Mouse (Mus musculus): ENCODE data around the gene Myo1h. TPM values are rescaled to one million over a fixed set of nuclear protein-coding genes. Genes with fewer than 3 reads are reported as not detected.
A peak's percentile ranks its signal among the peaks of the same experiment; 100 is the strongest.

The Myo1h gene
- polyA plus RNA-seq (2015; fragmentation: Nextera tagmentation; extraction: Ambion mirVana), result 0.85 and 1.0 TPM in 2 replicates

- Histone ChIP-seq H3K4me1 (ENCODE audit: control insufficient read depth, insufficient read depth, low read depth, low read length) (peaks cover 5% of the 10 kb centered on the region), H3K27ac (ENCODE audit: low read depth, low read length) (no peak within 1 kb of the TSS), H3K27me3 (replicated peaks; ENCODE audit: control insufficient read depth, insufficient read depth, low read length) (no peaks in the 10 kb centered on the region; the same call in 1 of the 2 replicates), H3K9me3 (ENCODE audit: control insufficient read depth, low read length) (no peaks in the 10 kb centered on the region), H3K9ac (ENCODE audit: low read depth, low read length) (no peak within 1 kb of the TSS), H3K4me2 (ENCODE audit: low read length) (no peak within 1 kb of the TSS), H3K36me3 (ENCODE audit: control insufficient read depth, insufficient read depth, low read length) (no peaks in the 10 kb centered on the region), H3K4me3 (ENCODE audit: low read length) (no peak within 1 kb of the TSS)
- 50% methylated on average over 13 of the region's 13 CpGs for WGBS
- no peak for ATAC-seq
Observed at GRCm38 (mm10) chr5:114288874-114289273, at the start of gene Myo1h. Gene Myo1h, plus strand, starts transcription at chr5:114289166.

GRCm38 (mm10) chr5:114239737-114240136 lies 49.2 kb upstream of the Myo1h start:
- Histone ChIP-seq H3K9me3 (ENCODE audit: control insufficient read depth, low read length) (no peaks in the 10 kb centered on the region), H3K4me3 (ENCODE audit: low read length) (no peak overlapping the region), H3K36me3 (ENCODE audit: control insufficient read depth, insufficient read depth, low read length) (no peaks in the 10 kb centered on the region), H3K4me1 (ENCODE audit: control insufficient read depth, insufficient read depth, low read depth, low read length) (no peaks in the 10 kb centered on the region), H3K9ac (ENCODE audit: low read depth, low read length) (no peak overlapping the region), H3K27me3 (replicated peaks; ENCODE audit: control insufficient read depth, insufficient read depth, low read length) (no peaks in the 10 kb centered on the region), H3K27ac (ENCODE audit: low read depth, low read length) (no peak overlapping the region), H3K4me2 (ENCODE audit: low read length) (no peak overlapping the region)
- no peak for ATAC-seq
- WGBS, result 44% methylated on average over 14 of the region's 14 CpGs

GRCm38 (mm10) chr5:114246465-114246864 lies 42.5 kb upstream of the Myo1h start:
- Histone ChIP-seq H3K4me3 (ENCODE audit: low read length) (no peak overlapping the region), H3K27ac (ENCODE audit: low read depth, low read length) (no peak overlapping the region), H3K27me3 (replicated peaks; ENCODE audit: control insufficient read depth, insufficient read depth, low read length) (0 out of 2 replicates have a peak, but pooled peaks cover 2% of the 10 kb centered on the region), H3K4me1 (ENCODE audit: control insufficient read depth, insufficient read depth, low read depth, low read length) (peaks cover 3% of the 10 kb centered on the region), H3K9me3 (ENCODE audit: control insufficient read depth, low read length) (no peaks in the 10 kb centered on the region), H3K9ac (ENCODE audit: low read depth, low read length) (no peak overlapping the region), H3K36me3 (ENCODE audit: control insufficient read depth, insufficient read depth, low read length) (no peaks in the 10 kb centered on the region), H3K4me2 (ENCODE audit: low read length) (no peak overlapping the region)
- 81% methylated on average over 7 of the region's 7 CpGs for WGBS
- ATAC-seq, result no peak

- Histone ChIP-seq H3K4me2 (ENCODE audit: low read length) (peak overlapping the region; percentile 47), H3K36me3 (ENCODE audit: control insufficient read depth, insufficient read depth, low read length) (no peaks in the 10 kb centered on the region), H3K9me3 (ENCODE audit: control insufficient read depth, low read length) (no peaks in the 10 kb centered on the region), H3K4me3 (ENCODE audit: low read length) (no peak overlapping the region; the same call in 1 of the 2 replicates), H3K27ac (ENCODE audit: low read depth, low read length) (peak overlapping the region; percentile 12; the same call in 1 of the 2 replicates), H3K4me1 (ENCODE audit: control insufficient read depth, insufficient read depth, low read depth, low read length) (peaks cover 3% of the 10 kb centered on the region), H3K9ac (ENCODE audit: low read depth, low read length) (peak overlapping the region; percentile 48), H3K27me3 (replicated peaks; ENCODE audit: control insufficient read depth, insufficient read depth, low read length) (peaks cover 2% of the 10 kb centered on the region; the same call in 1 of the 2 replicates)
- ATAC-seq, result peak; percentile 84
- 20% methylated on average over 14 of the region's 14 CpGs for WGBS
Observed at GRCm38 (mm10) chr5:114248174-114248589, 40.8 kb upstream of the Myo1h start.

- Histone ChIP-seq H3K9me3 (ENCODE audit: control insufficient read depth, low read length) (no peaks in the 10 kb centered on the region), H3K4me3 (ENCODE audit: low read length) (no peak overlapping the region), H3K27ac (ENCODE audit: low read depth, low read length) (no peak overlapping the region), H3K4me1 (ENCODE audit: control insufficient read depth, insufficient read depth, low read depth, low read length) (no peaks in the 10 kb centered on the region), H3K9ac (ENCODE audit: low read depth, low read length) (no peak overlapping the region), H3K27me3 (replicated peaks; ENCODE audit: control insufficient read depth, insufficient read depth, low read length) (no peaks in the 10 kb centered on the region; the same call in none of the 2 replicates), H3K4me2 (ENCODE audit: low read length) (no peak overlapping the region), H3K36me3 (ENCODE audit: control insufficient read depth, insufficient read depth, low read length) (no peaks in the 10 kb centered on the region)
- WGBS, result 77% methylated on average over 10 of the region's 10 CpGs
- ATAC-seq, result no peak
Observed at GRCm38 (mm10) chr5:114259495-114259894, 29.5 kb upstream of the Myo1h start.

GRCm38 (mm10) chr5:114261494-114261893 lies 27.5 kb upstream of the Myo1h start:
- ATAC-seq, result no peak
- Histone ChIP-seq H3K4me1 (ENCODE audit: control insufficient read depth, insufficient read depth, low read depth, low read length) (no peaks in the 10 kb centered on the region), H3K9me3 (ENCODE audit: control insufficient read depth, low read length) (no peaks in the 10 kb centered on the region), H3K4me2 (ENCODE audit: low read length) (no peak overlapping the region), H3K4me3 (ENCODE audit: low read length) (no peak overlapping the region), H3K36me3 (ENCODE audit: control insufficient read depth, insufficient read depth, low read length) (no peaks in the 10 kb centered on the region), H3K9ac (ENCODE audit: low read depth, low read length) (no peak overlapping the region), H3K27ac (ENCODE audit: low read depth, low read length) (no peak overlapping the region), H3K27me3 (replicated peaks; ENCODE audit: control insufficient read depth, insufficient read depth, low read length) (no peaks in the 10 kb centered on the region; the same call in none of the 2 replicates)

- Histone ChIP-seq H3K27me3 (replicated peaks; ENCODE audit: control insufficient read depth, insufficient read depth, low read length) (peaks cover 5% of the 10 kb centered on the region), H3K9ac (ENCODE audit: low read depth, low read length) (no peak overlapping the region), H3K4me3 (ENCODE audit: low read length) (no peak overlapping the region), H3K36me3 (ENCODE audit: control insufficient read depth, insufficient read depth, low read length) (no peaks in the 10 kb centered on the region), H3K27ac (ENCODE audit: low read depth, low read length) (no peak overlapping the region), H3K9me3 (ENCODE audit: control insufficient read depth, low read length) (no peaks in the 10 kb centered on the region), H3K4me2 (ENCODE audit: low read length) (no peak overlapping the region), H3K4me1 (ENCODE audit: control insufficient read depth, insufficient read depth, low read depth, low read length) (peaks cover 3% of the 10 kb centered on the region; the same call in 1 of the 2 replicates)
- peak; percentile 92 for ATAC-seq
- WGBS, result 29% methylated on average over 8 of the region's 8 CpGs
Observed at GRCm38 (mm10) chr5:114264030-114264459, 24.9 kb upstream of the Myo1h start.

- Histone ChIP-seq H3K27ac (ENCODE audit: low read depth, low read length) (no peak overlapping the region), H3K4me2 (ENCODE audit: low read length) (no peak overlapping the region), H3K4me3 (ENCODE audit: low read length) (no peak overlapping the region), H3K9me3 (ENCODE audit: control insufficient read depth, low read length) (no peaks in the 10 kb centered on the region), H3K9ac (ENCODE audit: low read depth, low read length) (no peak overlapping the region), H3K27me3 (replicated peaks; ENCODE audit: control insufficient read depth, insufficient read depth, low read length) (peaks cover 5% of the 10 kb centered on the region), H3K4me1 (ENCODE audit: control insufficient read depth, insufficient read depth, low read depth, low read length) (peaks cover 3% of the 10 kb centered on the region; the same call in 1 of the 2 replicates), H3K36me3 (ENCODE audit: control insufficient read depth, insufficient read depth, low read length) (no peaks in the 10 kb centered on the region)
- ATAC-seq, result no peak
- WGBS, result 80% methylated on average over 8 of the region's 8 CpGs
Observed at GRCm38 (mm10) chr5:114264791-114265190, 24.2 kb upstream of the Myo1h start.

- no peaks in the 10 kb centered on the region for H3K9me3 ChIP-seq (ENCODE audit: control insufficient read depth, low read length)
- no peak for ATAC-seq
- H3K27ac ChIP-seq (ENCODE audit: low read depth, low read length), result no peak overlapping the region
- 36% methylated on average over 7 of the region's 7 CpGs for WGBS
- H3K36me3 ChIP-seq (ENCODE audit: control insufficient read depth, insufficient read depth, low read length), result no peaks in the 10 kb centered on the region
- H3K27me3 ChIP-seq (replicated peaks; ENCODE audit: control insufficient read depth, insufficient read depth, low read length), result peaks cover 35% of the 10 kb centered on the region
- no peak overlapping the region for H3K9ac ChIP-seq (ENCODE audit: low read depth, low read length)
- H3K4me1 ChIP-seq (ENCODE audit: control insufficient read depth, insufficient read depth, low read depth, low read length), result peaks cover 6% of the 10 kb centered on the region
- H3K4me3 ChIP-seq (ENCODE audit: low read length), result no peak overlapping the region
- H3K4me2 ChIP-seq (ENCODE audit: low read length), result no peak overlapping the region
Observed at GRCm38 (mm10) chr5:114268646-114269045, 20.3 kb upstream of the Myo1h start.

All from hindbrain, embryonic 16.5 days (tissue).